ENCODE assay signal across 10 mouse cellular contexts in the genomic region with DNA sequence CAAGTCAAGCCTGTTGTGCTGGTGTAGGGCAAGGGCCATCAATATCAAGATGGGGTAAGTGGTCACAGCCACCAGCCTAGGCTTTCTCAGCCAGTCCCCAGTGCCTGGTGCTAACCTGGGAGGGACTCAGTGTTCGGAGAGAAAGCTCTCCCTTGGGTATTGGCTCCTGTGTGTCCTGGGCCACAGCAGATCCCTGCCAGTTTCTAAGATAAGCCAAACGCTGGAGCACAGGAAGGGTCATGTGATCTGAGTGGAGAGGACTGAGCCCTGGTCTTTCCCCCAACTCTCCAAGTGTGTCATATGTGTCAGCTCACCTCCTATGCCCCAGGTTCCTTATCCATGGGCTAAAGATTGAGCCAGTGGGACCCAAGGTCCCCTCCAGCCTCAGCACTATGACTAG. TPM values are rescaled to one million over a fixed set of nuclear protein-coding genes. Genes with fewer than 3 reads are reported as not detected.
DNase-seq lines count a peak whose midpoint lies in the region; ATAC-seq and TF ChIP-seq lines count a peak whose summit lies in the region.
"Had no signal": no experiment of that assay in that cellular context is flagged by ENCODE, and none has a peak within 500 bp of the region (broad histone marks: within the 10 kb centered on the region; RNA-seq: fewer than 3 reads in every experiment).

No protein-coding gene starts in this region.

- no peaks in the 10 kb centered on the region for H3K9me3 ChIP-seq in heart, embryonic 16.5 days (replicated peaks; ENCODE audit: control insufficient read depth, low read length)
- H3K9me3 ChIP-seq in neural tube, embryonic 13.5 days, result no peaks in the 10 kb centered on the region

- H3K4me3 ChIP-seq in left cerebral cortex, adult 2 months, result no peak overlapping the region
- no peak overlapping the region for H3K4me3 ChIP-seq in heart, embryonic 16.5 days (ENCODE audit: low read length)
- peak overlapping the region; percentile 65; the same call in 1 of the 2 replicates for H3K4me3 ChIP-seq in neural tube, embryonic 13.5 days

- TF ChIP-seq CTCF in left cerebral cortex, adult 2 months (IDR thresholded peaks at IDR 0.05), result no peak

- H3K27me3 ChIP-seq in heart, embryonic 16.5 days (ENCODE audit: control insufficient read depth, insufficient read depth, low read length), result peaks cover 15% of the 10 kb centered on the region
- peaks cover 63% of the 10 kb centered on the region for H3K27me3 ChIP-seq in neural tube, embryonic 13.5 days

- WGBS in heart, embryonic 16.5 days, result 23% methylated on average over 2 of the region's 2 CpGs
- 35% methylated on average over 2 of the region's 2 CpGs for WGBS in neural tube, embryonic 13.5 days

- intact Hi-C loops in left cerebral cortex, adult 2 months (cut with DNase I), result no loop called here
- intact Hi-C loops in left cerebral cortex, postnatal 36 days (cut with DNase I), result loop anchor here (5.0 kb wide), 1 partner anchor 45 kb away; no protein-coding TSS in a partner anchor

- DNase-seq in left cerebral cortex, adult 2 months (ENCODE audit: extremely low spot score in 1 of 2, low spot score in 2 of 2), result no peak
- no peak for DNase-seq in left cerebral cortex, adult 11 months (ENCODE audit: low spot score)
- peak; percentile 99 for DNase-seq in heart, adult 11 months
- DNase-seq in gastrocnemius, postnatal 10 days, result no peak
- no peak for DNase-seq in left cerebral cortex, postnatal 36 days (ENCODE audit: low spot score in 2 of 2)
- DNase-seq: gastrocnemius, postnatal 36 days; kidney, postnatal 4 days had no signal

- peak overlapping the region; percentile 32; the same call in 1 of the 2 replicates for H3K27ac ChIP-seq in left cerebral cortex, adult 2 months
- H3K27ac ChIP-seq in heart, embryonic 16.5 days (ENCODE audit: low read length), result peak overlapping the region; percentile 75
- no peak overlapping the region for H3K27ac ChIP-seq in neural tube, embryonic 13.5 days (replicated peaks)

- H3K36me3 ChIP-seq in heart, embryonic 16.5 days (ENCODE audit: control insufficient read depth, insufficient read depth), result no peaks in the 10 kb centered on the region
- H3K36me3 ChIP-seq in neural tube, embryonic 13.5 days, result no peaks in the 10 kb centered on the region

- peak overlapping the region; percentile 8; the same call in 1 of the 2 replicates for H3K9ac ChIP-seq in heart, embryonic 16.5 days (ENCODE audit: low read length)
- H3K9ac ChIP-seq in neural tube, embryonic 13.5 days, result peak overlapping the region; percentile 83; the same call in 1 of the 2 replicates

- peak overlapping the region; percentile 74 for H3K4me2 ChIP-seq in heart, embryonic 16.5 days (ENCODE audit: low read depth, low read length)
- H3K4me2 ChIP-seq in neural tube, embryonic 13.5 days, result peak overlapping the region; percentile 93

- peaks cover 44% of the 10 kb centered on the region for H3K4me1 ChIP-seq in heart, embryonic 16.5 days (ENCODE audit: control insufficient read depth, insufficient read depth, low read length)
- peaks cover 22% of the 10 kb centered on the region for H3K4me1 ChIP-seq in neural tube, embryonic 13.5 days (replicated peaks)

- ATAC-seq in heart, embryonic 16.5 days (replicated peaks; ENCODE audit: extremely low read depth, insufficient read depth, low FRiP score), result peak; percentile 41
- no peak for ATAC-seq in neural tube, embryonic 13.5 days (ENCODE audit: low read depth)
- no peak for ATAC-seq in frontal cortex, adult (ENCODE audit: low TSS enrichment)

RNA-seq across cellular contexts. Expression of gene Kcnk3, which starts 0.9 kb away (rescaled TPM):
- total RNA-seq in left cerebral cortex, adult 2 months (2021), result 10 to 100 TPM; 22.4 to 23.1 TPM
- 15.3 and 19.2 TPM in 2 replicates for polyA plus RNA-seq in heart, embryonic 16.5 days (2015; fragmentation: Nextera tagmentation; extraction: Ambion mirVana)
- 5.0 and 6.1 TPM in 2 replicates for polyA plus RNA-seq in neural tube, embryonic 13.5 days (2015; fragmentation: Nextera tagmentation; extraction: Ambion mirVana)
- total RNA-seq in gastrocnemius, postnatal 10 days (2021), result 1 to 10 TPM; 1.2 to 1.8 TPM
- 10 to 100 TPM; 21.1 to 21.3 TPM for total RNA-seq in left cerebral cortex, postnatal 36 days (2021)

RNA-seq across cellular contexts. Expression of gene Cib4, which starts 41.5 kb away (rescaled TPM):
- not detected for total RNA-seq in left cerebral cortex, adult 2 months (2021)
- polyA plus RNA-seq in heart, embryonic 16.5 days (2015; fragmentation: Nextera tagmentation; extraction: Ambion mirVana), result not detected in 2 replicates
- polyA plus RNA-seq in neural tube, embryonic 13.5 days (2015; fragmentation: Nextera tagmentation; extraction: Ambion mirVana), result not detected in 2 replicates
- total RNA-seq in gastrocnemius, postnatal 10 days (2021), result not detected
- not detected for total RNA-seq in left cerebral cortex, postnatal 36 days (2021)
- total RNA-seq: gastrocnemius, postnatal 36 days had no signal

Comparison
In these comparisons a context has a peak if more than half of its experiments do, and no peak if none do; other contexts are left out.
1. RNA of gene Kcnk3, which starts 0.9 kb away (total RNA-seq): 22.4 to 23.1 TPM in left cerebral cortex, adult 2 months and 21.1 to 21.3 TPM in left cerebral cortex, postnatal 36 days; 1.2 to 1.8 TPM in gastrocnemius, postnatal 10 days; every median in the first group is over 4 times any median in the second.